Mouse (Mus musculus) midbrain, embryonic 14.5 days (tissue): ENCODE results near the gene Cyp1a1. TPM values are rescaled to one million over a fixed set of nuclear protein-coding genes. Genes with fewer than 3 reads are reported as not detected.

Experiments
- ATAC-seq: fragments of 200-750 bp; cut with Nextera tagmentation; 2 replicates; pipeline ENCODE4 v1.8.0; 2017; ENCODE audit warnings: moderate number of reproducible peaks, moderate library complexity; ENCODE audit not compliant: low FRiP score, low TSS enrichment
- DNase-seq: peaks from one replicate; pipeline ENCODE4 v3.0.0-alpha.2; 2015
- H3K27ac ChIP-seq: fragments of 300-500 bp; sonication (generic); replicated peaks from 2 replicates; pipeline ENCODE4 v1.5.1; 2014; ENCODE audit warnings: mild to moderate bottlenecking, low read depth, low read length, moderate library complexity
- H3K27me3 ChIP-seq: fragments of 300-500 bp; sonication (generic); 2 replicates; pipeline ENCODE4 v1.6.1; 2014; ENCODE audit warnings: low read length, control low read depth, mixed read lengths; ENCODE audit not compliant: control insufficient read depth, insufficient read depth
- H3K36me3 ChIP-seq: fragments of 300-500 bp; sonication (generic); 2 replicates; pipeline ENCODE4 v1.6.1; 2014; ENCODE audit warnings: low read length, control low read depth; ENCODE audit not compliant: control insufficient read depth, insufficient read depth
- H3K4me1 ChIP-seq: fragments of 300-500 bp; sonication (generic); 2 replicates; pipeline ENCODE4 v1.6.1; 2014; ENCODE audit warnings: mild to moderate bottlenecking, antibody characterized with exemption, low read length, control low read depth; ENCODE audit not compliant: control insufficient read depth, insufficient read depth
- H3K4me2 ChIP-seq: fragments of 300-500 bp; sonication (generic); 2 replicates; pipeline ENCODE4 v1.6.1; 2014; ENCODE audit warnings: mild to moderate bottlenecking, low read length, moderate library complexity
- H3K4me3 ChIP-seq: fragments of 300-500 bp; sonication (generic); replicated peaks from 2 replicates; pipeline ENCODE4 v1.5.1; 2014; ENCODE audit warnings: low read depth, low read length
- H3K9ac ChIP-seq: fragments of 300-500 bp; sonication (generic); replicated peaks from 2 replicates; pipeline ENCODE4 v1.6.1; 2014; ENCODE audit warnings: mild to moderate bottlenecking, low read length, moderate library complexity
- H3K9me3 ChIP-seq: fragments of 300-500 bp; sonication (generic); 2 replicates; pipeline ENCODE4 v1.6.1; 2016; ENCODE audit warnings: low read length, control low read depth, mixed read lengths; ENCODE audit not compliant: control insufficient read depth
- WGBS: fragments of 180-500 bp; shearing (Covaris S2); extraction: QIAGEN DNeasy Blood & Tissue Kit; methylation state at CpG from one replicate; pipeline ENCODE4 v1.1.7; 2014; 5-methylcytosine and 5-hydroxymethylcytosine counted together
- polyA plus RNA-seq: library from polyadenylated mRNA; unstranded; fragments of >200 nt; fragmentation: Nextera tagmentation; extraction: Ambion mirVana; gene quantifications from 2 replicates; pipeline ENCODE4 v1.2.1, GENCODE M21; 2014

Gene Cyp1a1
- polyA plus RNA-seq, 1 experiment from 2014 or later: 0.08 TPM

DNA sequence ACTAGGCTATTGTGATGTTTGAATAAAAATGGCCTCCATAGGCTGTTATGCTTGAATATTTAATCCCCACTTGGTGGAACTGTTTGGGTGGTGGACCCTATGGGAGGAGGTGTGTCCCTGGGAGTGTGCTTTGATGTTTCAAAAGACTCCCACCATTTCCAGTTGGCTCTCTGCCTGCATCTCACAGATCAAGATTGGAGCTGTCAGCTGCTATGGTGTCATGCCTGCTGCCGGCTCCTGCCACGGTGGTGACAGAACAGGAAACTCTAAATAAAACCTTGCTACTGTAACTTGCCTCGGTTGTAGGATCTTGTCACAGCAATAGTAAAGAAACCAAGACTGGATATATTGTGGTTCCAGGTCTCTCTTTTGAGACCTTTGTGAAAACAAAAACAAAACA, 26.2 kb upstream of the Cyp1a1 start:
- H3K9me3 ChIP-seq: no peaks in the 10 kb centered on the region
- H3K27me3 ChIP-seq: no peaks in the 10 kb centered on the region
- H3K27ac ChIP-seq: no peak overlapping the region
- DNase-seq: no peak
- no peaks in the 10 kb centered on the region for H3K36me3 ChIP-seq
- 83% methylated on average over 3 of the region's 3 CpGs for WGBS
- no peak overlapping the region for H3K4me2 ChIP-seq
- H3K9ac ChIP-seq: no peak overlapping the region
- H3K4me1 ChIP-seq: no peaks in the 10 kb centered on the region
- H3K4me3 ChIP-seq: no peak overlapping the region
- ATAC-seq: no peak

DNA sequence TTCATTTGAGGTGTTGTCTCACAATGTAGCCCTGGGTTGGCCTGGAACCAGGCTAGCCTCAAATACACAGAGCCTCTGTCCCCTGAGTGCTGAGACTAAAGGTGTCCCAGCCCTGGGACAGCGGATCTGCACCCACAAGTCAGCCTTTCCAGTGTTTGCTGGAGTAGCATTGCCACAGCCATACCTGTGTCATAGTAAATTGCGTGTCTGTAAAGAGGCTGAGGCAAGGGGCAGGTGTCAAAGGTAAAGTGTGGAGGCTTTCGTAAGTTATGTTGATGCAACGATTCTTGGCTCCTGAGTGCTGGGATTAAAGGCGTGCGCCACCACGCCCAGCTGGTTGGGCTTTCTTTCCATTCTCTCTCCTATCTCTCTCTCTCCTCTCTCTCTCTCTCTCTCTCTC, 23.1 kb upstream of the Cyp1a1 start:
- no peaks in the 10 kb centered on the region for H3K4me1 ChIP-seq
- H3K4me2 ChIP-seq: no peak overlapping the region
- DNase-seq (no peak), ATAC-seq (no peak)
- no peak overlapping the region for H3K4me3 ChIP-seq
- no peaks in the 10 kb centered on the region for H3K27me3 ChIP-seq
- no peaks in the 10 kb centered on the region for H3K36me3 ChIP-seq
- WGBS: 65% methylated on average over 7 of the region's 7 CpGs
- H3K27ac ChIP-seq: no peak overlapping the region
- no peak overlapping the region for H3K9ac ChIP-seq
- no peaks in the 10 kb centered on the region for H3K9me3 ChIP-seq

DNA sequence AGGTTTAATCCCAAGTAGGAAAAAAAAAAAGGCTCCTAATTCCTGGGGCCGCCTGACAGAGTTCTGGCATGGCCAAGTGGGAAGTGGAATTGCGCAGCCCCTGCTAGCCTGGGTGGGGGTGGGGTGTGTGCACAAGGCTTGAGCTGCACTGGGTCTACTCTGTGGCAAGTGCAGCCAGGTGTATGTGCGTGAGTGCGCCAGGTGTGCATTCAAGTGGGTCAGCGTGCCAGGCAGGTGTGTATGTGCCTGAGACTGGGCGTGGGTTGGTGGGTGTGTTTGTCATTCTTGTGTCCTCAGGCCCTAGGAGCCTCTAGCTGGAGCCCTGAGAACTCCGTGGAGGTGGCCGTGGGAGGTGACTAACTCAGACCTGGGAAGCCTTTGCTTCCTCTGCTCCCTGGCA, 21.2 kb upstream of the Cyp1a1 start:
- DNase-seq (no peak), ATAC-seq (no peak)
- 85% methylated on average over 8 of the region's 8 CpGs for WGBS

DNA sequence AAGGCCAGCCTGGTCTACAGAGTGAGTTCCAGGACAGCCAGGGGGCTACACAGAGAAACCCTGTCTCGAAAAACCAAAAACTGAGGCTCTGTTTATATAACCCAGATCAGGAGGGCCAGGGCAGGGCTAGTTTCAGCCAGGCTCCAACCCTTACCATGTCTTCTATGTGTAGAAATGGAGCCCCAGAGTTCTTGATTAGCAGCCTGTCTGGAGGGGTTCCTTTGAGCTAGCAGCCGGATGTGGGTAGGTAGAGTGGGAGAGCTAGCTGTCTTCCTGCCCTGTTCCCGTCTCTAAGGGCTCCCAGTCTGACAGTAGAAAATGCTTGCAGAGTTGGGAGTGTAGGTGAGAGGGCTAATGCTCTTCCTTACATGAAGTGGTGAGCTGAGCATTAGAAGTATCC, 20.6 kb upstream of the Cyp1a1 start:
- DNase-seq (no peak), ATAC-seq (no peak)
- WGBS: 76% methylated on average over 3 of the region's 3 CpGs

More for the DNA sequence above, 21.2 kb upstream of the Cyp1a1 start:
- Histone ChIP-seq H3K4me1 (no peaks in the 10 kb centered on the region), H3K27ac (no peak overlapping the region), H3K36me3 (no peaks in the 10 kb centered on the region), H3K27me3 (no peaks in the 10 kb centered on the region), H3K4me3 (no peak overlapping the region), H3K9me3 (no peaks in the 10 kb centered on the region), H3K4me2 (no peak overlapping the region), H3K9ac (no peak overlapping the region)

DNA sequence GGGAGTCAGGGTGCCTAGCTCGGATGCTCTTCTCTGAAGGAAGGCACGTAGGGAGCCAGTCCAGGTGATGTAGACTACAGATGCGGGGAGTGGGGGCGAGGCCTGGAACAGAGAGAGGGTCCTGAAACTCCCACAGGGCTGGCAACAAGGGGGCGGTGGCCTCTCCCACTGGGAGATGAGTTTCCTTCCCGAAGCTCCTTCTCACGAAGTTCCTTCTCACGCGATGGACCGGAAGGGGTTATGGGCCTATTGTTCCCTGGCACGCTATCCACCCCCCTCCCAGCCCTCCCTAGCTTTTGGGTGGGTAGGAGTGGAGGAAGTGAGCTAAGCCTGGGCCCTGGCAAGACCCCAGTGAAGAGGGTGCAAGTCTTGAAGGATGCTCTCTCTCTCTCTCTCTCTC, 19.9 kb upstream of the Cyp1a1 start:
- Histone ChIP-seq H3K4me2 (no peak overlapping the region), H3K9me3 (no peaks in the 10 kb centered on the region), H3K9ac (no peak overlapping the region), H3K27ac (no peak overlapping the region), H3K36me3 (no peaks in the 10 kb centered on the region), H3K27me3 (no peaks in the 10 kb centered on the region), H3K4me3 (no peak overlapping the region), H3K4me1 (no peaks in the 10 kb centered on the region)
- ATAC-seq: no peak
- WGBS: 55% methylated on average over 11 of the region's 11 CpGs
- no peak for DNase-seq

More for the DNA sequence above, 20.6 kb upstream of the Cyp1a1 start:
- no peaks in the 10 kb centered on the region for H3K4me1 ChIP-seq
- no peak overlapping the region for H3K4me2 ChIP-seq
- no peak overlapping the region for H3K9ac ChIP-seq
- H3K27me3 ChIP-seq: no peaks in the 10 kb centered on the region
- no peaks in the 10 kb centered on the region for H3K9me3 ChIP-seq
- no peak overlapping the region for H3K4me3 ChIP-seq
- H3K27ac ChIP-seq: no peak overlapping the region
- no peaks in the 10 kb centered on the region for H3K36me3 ChIP-seq

DNA sequence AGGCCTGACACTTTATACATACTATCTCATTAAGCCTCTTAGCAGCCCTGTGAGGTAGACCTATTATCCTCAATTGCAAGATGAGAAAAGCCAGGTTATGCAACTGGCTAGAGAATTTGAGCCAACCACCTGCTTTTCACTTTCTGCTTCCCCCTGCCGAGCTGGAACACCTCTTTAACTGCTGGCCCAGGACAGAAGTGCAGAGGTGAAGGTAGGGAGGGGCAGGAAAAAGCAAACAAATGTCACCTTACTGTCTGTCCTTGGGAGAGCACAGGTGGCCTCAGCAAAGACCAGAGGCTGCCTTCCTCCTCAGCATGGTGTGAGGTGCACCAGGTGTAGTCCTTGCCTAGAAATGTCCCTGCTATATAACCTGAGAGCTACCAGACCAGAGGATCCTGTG, 19.5 kb upstream of the Cyp1a1 start:
- Histone ChIP-seq H3K9ac (no peak overlapping the region), H3K9me3 (no peaks in the 10 kb centered on the region), H3K4me2 (no peak overlapping the region), H3K27me3 (no peaks in the 10 kb centered on the region), H3K27ac (no peak overlapping the region), H3K36me3 (no peaks in the 10 kb centered on the region), H3K4me3 (no peak overlapping the region), H3K4me1 (no peaks in the 10 kb centered on the region)
- DNase-seq: no peak
- 47% methylated on average over 1 of the region's 1 CpGs for WGBS
- ATAC-seq: no peak

DNA sequence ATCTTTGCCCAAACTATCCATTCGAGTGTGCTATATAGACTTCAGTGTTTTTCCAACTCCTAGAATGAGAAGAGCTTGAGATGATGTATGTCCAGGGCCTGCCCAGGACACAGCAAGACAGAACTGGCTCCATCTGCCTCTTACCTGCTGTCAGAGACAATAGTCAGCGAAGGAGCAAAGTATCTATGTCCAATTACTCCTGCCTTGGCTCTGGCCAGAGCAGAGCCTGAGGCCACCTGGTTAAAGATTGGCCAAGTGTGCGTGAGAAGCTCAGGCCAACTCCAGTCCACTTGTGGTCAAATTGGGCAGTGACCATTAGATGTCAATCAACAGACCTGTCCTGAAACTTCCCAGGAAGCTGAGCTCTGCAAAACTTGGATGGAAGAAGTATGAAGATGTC, 18.2 kb upstream of the Cyp1a1 start:
- H3K9ac ChIP-seq: no peak overlapping the region
- no peaks in the 10 kb centered on the region for H3K9me3 ChIP-seq
- ATAC-seq (no peak), DNase-seq (no peak)
- H3K27ac ChIP-seq: no peak overlapping the region
- H3K36me3 ChIP-seq: no peaks in the 10 kb centered on the region
- no peaks in the 10 kb centered on the region for H3K4me1 ChIP-seq
- H3K4me3 ChIP-seq: no peak overlapping the region
- H3K4me2 ChIP-seq: no peak overlapping the region
- WGBS: 84% methylated on average over 3 of the region's 3 CpGs
- no peaks in the 10 kb centered on the region for H3K27me3 ChIP-seq

DNA sequence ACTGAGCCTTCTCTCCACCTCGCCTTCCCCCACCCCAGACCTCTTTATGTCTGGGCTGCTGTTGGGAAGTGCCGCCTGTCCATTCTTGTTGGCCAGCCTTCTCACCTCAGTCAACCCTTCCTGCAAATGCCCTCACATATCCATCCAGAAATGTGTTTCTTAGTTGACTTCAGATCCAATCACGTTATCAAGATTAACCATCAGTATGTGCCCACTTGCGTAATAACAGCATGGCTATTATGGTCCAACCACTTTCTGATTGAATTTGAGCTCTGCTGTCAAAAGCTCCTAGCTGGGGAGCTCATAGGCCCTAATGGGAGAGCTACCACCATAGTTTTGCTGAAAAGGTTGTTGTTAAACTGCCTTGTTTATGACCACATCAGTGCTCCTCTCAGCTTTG, 16.7 kb upstream of the Cyp1a1 start:
- no peaks in the 10 kb centered on the region for H3K36me3 ChIP-seq
- H3K27me3 ChIP-seq: no peaks in the 10 kb centered on the region
- DNase-seq (no peak), ATAC-seq (no peak)
- H3K9ac ChIP-seq: no peak overlapping the region
- H3K4me3 ChIP-seq: no peak overlapping the region
- 89% methylated on average over 4 of the region's 4 CpGs for WGBS
- H3K4me2 ChIP-seq: no peak overlapping the region
- no peak overlapping the region for H3K27ac ChIP-seq
- H3K9me3 ChIP-seq: no peaks in the 10 kb centered on the region
- H3K4me1 ChIP-seq: no peaks in the 10 kb centered on the region

DNA sequence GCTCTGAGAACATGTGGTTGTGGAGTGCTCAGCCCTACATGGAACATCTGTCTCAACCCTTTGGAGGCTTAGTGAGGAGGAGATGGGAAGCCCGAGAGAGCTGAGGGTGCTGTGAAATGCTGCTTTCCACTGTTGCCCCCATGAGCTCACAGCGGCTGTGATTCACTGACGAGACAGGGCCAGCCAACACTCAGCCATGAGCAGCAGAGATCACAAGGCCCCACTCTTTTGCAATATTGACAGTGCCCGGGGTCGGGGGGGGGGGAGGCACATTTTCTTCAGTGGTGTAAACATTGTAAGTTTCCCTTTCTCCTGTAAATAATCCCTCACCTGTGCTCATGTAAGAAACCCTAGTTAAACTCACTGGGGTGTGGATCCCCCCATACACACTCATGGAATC, 16.2 kb upstream of the Cyp1a1 start:
- H3K4me2 ChIP-seq: no peak overlapping the region
- H3K4me1 ChIP-seq: no peaks in the 10 kb centered on the region
- DNase-seq: no peak
- ATAC-seq: no peak
- H3K27ac ChIP-seq: no peak overlapping the region
- 88% methylated on average over 5 of the region's 5 CpGs for WGBS
- H3K9me3 ChIP-seq: no peaks in the 10 kb centered on the region
- no peaks in the 10 kb centered on the region for H3K36me3 ChIP-seq
- H3K9ac ChIP-seq: no peak overlapping the region
- H3K4me3 ChIP-seq: no peak overlapping the region
- no peaks in the 10 kb centered on the region for H3K27me3 ChIP-seq
